Mouse (Mus musculus): ENCODE results near the gene Olfr926. TPM values are rescaled to one million over a fixed set of nuclear protein-coding genes. Genes with fewer than 3 reads are reported as not detected.
"Not testable (repeated sequence)": the region's sequence is repeated elsewhere in the genome, so short reads cannot be mapped to it uniquely, and the experiment has no call there.

Olfr926 gene
- total RNA-seq (2021), result not detected
- long read RNA-seq, experiment 1, result 0 reads
- long read RNA-seq, experiment 2, result 0 reads

GRCm38 (mm10) chr9:38876826-38877225 lies at the start of gene Olfr926:
Olfr926 (plus strand) TSS chr9:38877126.
- no peak within 1 kb of the TSS for H3K27ac ChIP-seq

DNA sequence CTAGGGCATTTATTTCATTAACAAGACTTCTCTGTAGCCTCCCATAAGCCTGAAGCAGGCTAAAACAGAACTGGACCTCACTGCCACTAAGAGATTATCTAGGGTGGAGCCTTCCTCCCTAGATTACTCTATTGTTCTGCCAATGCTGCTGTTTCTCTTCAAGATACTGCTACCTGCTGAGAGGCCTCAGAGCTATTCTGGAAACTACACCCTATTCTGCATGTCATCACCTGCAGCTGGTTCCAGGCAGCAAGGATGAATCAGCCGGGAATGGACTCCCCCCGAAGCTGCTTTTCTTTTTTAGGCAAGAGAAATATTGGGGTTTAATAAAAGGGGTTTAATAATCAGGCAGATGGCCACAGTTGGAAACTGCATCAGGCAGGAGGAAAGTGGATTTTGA lies 43.9 kb upstream of the Olfr926 start:
- H3K27ac ChIP-seq, result no peak overlapping the region
- intact Hi-C loops (cut with DNase I), result no loop called here
- TF ChIP-seq CTCF (IDR thresholded peaks at IDR 0.05), result no peak
- H3K4me3 ChIP-seq, result no peak overlapping the region
- DNase-seq (ENCODE audit: extremely low spot score in 1 of 2, low spot score in 2 of 2), result no peak

More at GRCm38 (mm10) chr9:38876826-38877225, at the start of gene Olfr926:
- no peak within 1 kb of the TSS for H3K4me3 ChIP-seq
- intact Hi-C loops (cut with DNase I), result no loop called here
- DNase-seq (ENCODE audit: extremely low spot score in 1 of 2, low spot score in 2 of 2), result no peak
- no peak for TF ChIP-seq CTCF (IDR thresholded peaks at IDR 0.05)

DNA sequence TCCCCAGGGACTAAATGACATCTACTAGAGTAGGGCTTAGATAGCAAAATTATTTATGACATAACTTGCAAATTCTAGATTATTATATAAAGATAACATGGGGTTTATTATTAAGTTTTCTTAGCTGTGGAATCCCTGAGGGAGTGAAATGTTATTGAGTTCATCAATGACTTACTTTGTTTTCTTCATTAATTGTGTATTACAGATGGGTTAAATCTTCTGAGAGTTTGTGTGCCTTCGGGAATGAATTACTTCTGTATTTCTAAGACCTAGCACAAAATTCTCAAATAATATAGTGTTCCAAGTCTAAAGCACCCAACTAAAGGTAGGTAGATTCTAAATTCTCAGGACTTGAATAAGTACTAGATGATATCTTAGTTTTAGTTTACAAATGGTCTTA lies 32.8 kb upstream of the Olfr926 start, which contains the start of gene Olfr924:
Olfr924 (plus strand) TSS at position 301 of the 400 bp plus-strand sequence.
- Histone ChIP-seq H3K4me3 (no peak within 1 kb of the TSS), H3K27ac (no peak within 1 kb of the TSS)
- intact Hi-C loops (cut with DNase I), result no loop called here
- no peak for DNase-seq (ENCODE audit: extremely low spot score in 1 of 2, low spot score in 2 of 2)
- TF ChIP-seq CTCF (IDR thresholded peaks at IDR 0.05), result no peak

DNA sequence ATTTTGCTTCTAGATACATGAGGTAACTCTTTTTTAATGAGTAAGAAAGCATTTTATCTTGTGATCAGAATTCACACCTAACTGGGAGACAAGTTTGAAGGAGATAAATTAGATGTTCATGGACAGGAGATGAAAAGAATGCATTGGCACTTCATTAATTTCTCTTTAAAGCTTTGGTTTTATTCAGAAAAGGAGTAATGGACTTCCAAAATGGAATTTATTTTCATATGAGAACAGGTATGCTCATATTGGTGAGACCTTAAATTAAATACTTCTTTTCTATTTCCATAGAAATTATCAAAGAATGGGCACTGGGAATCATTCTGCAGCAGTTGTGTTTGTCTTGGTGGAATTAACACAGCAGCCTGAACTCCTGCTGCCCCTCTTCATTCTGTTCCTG lies 22.2 kb upstream of the Olfr926 start, which contains the start of gene Olfr26:
Olfr26 (plus strand) TSS at position 301 of the 400 bp plus-strand sequence.
- H3K4me3 ChIP-seq, result no peak within 1 kb of the TSS
- intact Hi-C loops (cut with DNase I), result no loop called here
- no peak within 1 kb of the TSS for H3K27ac ChIP-seq
- no peak for DNase-seq (ENCODE audit: extremely low spot score in 1 of 2, low spot score in 2 of 2)
- TF ChIP-seq CTCF (IDR thresholded peaks at IDR 0.05), result no peak

GRCm38 (mm10) chr9:38874880-38875279 lies 2.0 kb upstream of the Olfr926 start:
- H3K27ac ChIP-seq; intact Hi-C loops (cut with DNase I); DNase-seq (ENCODE audit: extremely low spot score in 1 of 2, low spot score in 2 of 2); H3K4me3 ChIP-seq: not testable (repeated sequence)

Other genes starting within 250 kb of the Olfr926 start
- not detected for gene Olfr916, start 217.3 kb upstream of the Olfr926 start, total RNA-seq (2021)
- not detected for gene Olfr917, start 211.3 kb upstream of the Olfr926 start, total RNA-seq (2021)
- gene Olfr918, start 202.5 kb upstream of the Olfr926 start, total RNA-seq (2021), result not detected
- not detected for gene Olfr919, start 173.5 kb upstream of the Olfr926 start, total RNA-seq (2021)
- gene Vwa5a, start 158.9 kb upstream of the Olfr926 start, total RNA-seq (2021), result 1 to 10 TPM; 7.6 to 9.1 TPM
- not detected for gene Olfr920, start 124.8 kb upstream of the Olfr926 start, total RNA-seq (2021)
- not detected for gene Olfr921, start 104.1 kb upstream of the Olfr926 start, total RNA-seq (2021)
- gene Olfr922, start 62.5 kb upstream of the Olfr926 start, total RNA-seq (2021), result not detected
- gene Olfr923, start 50.6 kb upstream of the Olfr926 start, total RNA-seq (2021), result not detected
- gene Olfr924, start 32.7 kb upstream of the Olfr926 start, total RNA-seq (2021), result not detected
- not detected for gene Olfr26, start 22.1 kb upstream of the Olfr926 start, total RNA-seq (2021)
- not detected for gene Olfr930, start 52.7 kb downstream of the Olfr926 start, total RNA-seq (2021)
- gene Olfr933, start 95.2 kb downstream of the Olfr926 start, total RNA-seq (2021), result not detected
- not detected for gene Olfr934, start 111.2 kb downstream of the Olfr926 start, total RNA-seq (2021)
- not detected for gene Olfr935, start 122.6 kb downstream of the Olfr926 start, total RNA-seq (2021)
- gene Olfr146, start 146.3 kb downstream of the Olfr926 start, total RNA-seq (2021), result not detected
- not detected for gene Olfr937, start 187.8 kb downstream of the Olfr926 start, total RNA-seq (2021)
- not detected for gene Olfr938, start 201.8 kb downstream of the Olfr926 start, total RNA-seq (2021)